Mouse (Mus musculus) liver, embryonic 15.5 days (tissue): ENCODE data around the gene Dbh. TPM values are rescaled to one million over a fixed set of nuclear protein-coding genes. Genes with fewer than 3 reads are reported as not detected.

ENCODE experiments used
- ATAC-seq: fragments of 200-750 bp; cut with Nextera tagmentation; 2 replicates; pipeline ENCODE4 v1.8.0; 2017; ENCODE audit warnings: moderate number of reproducible peaks, mild to moderate bottlenecking, moderate library complexity; ENCODE audit not compliant: insufficient read depth
- H3K27ac ChIP-seq: fragments of 300-500 bp; sonication (generic); replicated peaks from 2 replicates; pipeline ENCODE4 v1.5.1; 2015; ENCODE audit warnings: mild to moderate bottlenecking, inconsistent platforms
- H3K27me3 ChIP-seq: fragments of 300-500 bp; sonication (generic); 2 replicates; pipeline ENCODE4 v1.6.1; 2015; ENCODE audit warnings: mild to moderate bottlenecking, inconsistent platforms
- H3K36me3 ChIP-seq: fragments of 300-500 bp; sonication (generic); replicated peaks from 2 replicates; pipeline ENCODE4 v1.6.1; 2015; ENCODE audit warnings: moderate library complexity, mild to moderate bottlenecking, inconsistent platforms
- H3K4me1 ChIP-seq: fragments of 300-500 bp; sonication (generic); replicated peaks from 2 replicates; pipeline ENCODE4 v1.6.1; 2015; ENCODE audit warnings: inconsistent platforms
- H3K4me2 ChIP-seq: fragments of 300-500 bp; sonication (generic); 2 replicates; pipeline ENCODE4 v1.6.1; 2015; ENCODE audit warnings: moderate library complexity, mild to moderate bottlenecking, inconsistent platforms
- H3K4me3 ChIP-seq: fragments of 300-500 bp; sonication (generic); replicated peaks from 2 replicates; pipeline ENCODE4 v1.5.1; 2015; ENCODE audit warnings: mild to moderate bottlenecking, inconsistent platforms
- H3K9ac ChIP-seq: fragments of 300-500 bp; sonication (generic); 2 replicates; pipeline ENCODE4 v1.6.1; 2015; ENCODE audit warnings: moderate library complexity, mild to moderate bottlenecking, inconsistent platforms
- H3K9me3 ChIP-seq: fragments of 300-500 bp; sonication (generic); replicated peaks from 2 replicates; pipeline ENCODE4 v1.6.1; 2016; ENCODE audit warnings: inconsistent platforms
- WGBS: fragments of 180-500 bp; shearing (Covaris S2); methylation state at CpG from one replicate; pipeline ENCODE4 v1.1.7; 2015; ENCODE audit warnings: mixed read lengths; ENCODE audit not compliant: insufficient replicate concordance; 5-methylcytosine and 5-hydroxymethylcytosine counted together
- polyA plus RNA-seq: library from polyadenylated mRNA; unstranded; fragments of >200 nt; fragmentation: Nextera tagmentation; extraction: Ambion mirVana; gene quantifications from 2 replicates; pipeline ENCODE4 v1.2.1, GENCODE M21; 2015

Dbh gene
- polyA plus RNA-seq, 1 experiment from 2014 or later = 0.07 TPM

- Histone ChIP-seq H3K9ac (no peak overlapping the region), H3K9me3 (no peaks in the 10 kb centered on the region), H3K36me3 (peaks cover 4% of the 10 kb centered on the region), H3K4me2 (no peak overlapping the region), H3K4me3 (no peak overlapping the region), H3K4me1 (0 out of 2 replicates have a peak, but pooled peaks cover 4% of the 10 kb centered on the region), H3K27ac (no peak overlapping the region), H3K27me3 (no peaks in the 10 kb centered on the region)
- no peak for ATAC-seq
- 57% methylated on average over 1 of the region's 1 CpGs for WGBS
These were observed 35.6 kb downstream of the Dbh start for GRCm38 (mm10) chr2:27200586-27200985.

GRCm38 (mm10) chr2:27205666-27206065 is 40.6 kb downstream of the Dbh start:
- H3K4me2 ChIP-seq = no peak overlapping the region
- 69% methylated on average over 10 of the region's 10 CpGs for WGBS
- no peaks in the 10 kb centered on the region for H3K36me3 ChIP-seq
- H3K9ac ChIP-seq = no peak overlapping the region
- no peak for ATAC-seq
- H3K4me1 ChIP-seq = 0 out of 2 replicates have a peak, but pooled peaks cover 4% of the 10 kb centered on the region
- no peaks in the 10 kb centered on the region for H3K27me3 ChIP-seq
- no peak overlapping the region for H3K27ac ChIP-seq
- H3K4me3 ChIP-seq = no peak overlapping the region
- H3K9me3 ChIP-seq = no peaks in the 10 kb centered on the region

GRCm38 (mm10) chr2:27206128-27206797 is 41.2 kb downstream of the Dbh start:
- 68% methylated on average over 15 of the region's 15 CpGs for WGBS
- Histone ChIP-seq H3K9ac (no peak overlapping the region), H3K4me2 (no peak overlapping the region)

GRCm38 (mm10) chr2:27207126-27207525 is 42.1 kb downstream of the Dbh start:
- no peak overlapping the region for H3K4me3 ChIP-seq
- WGBS = 56% methylated on average over 5 of the region's 5 CpGs
- H3K27me3 ChIP-seq = no peaks in the 10 kb centered on the region
- no peaks in the 10 kb centered on the region for H3K36me3 ChIP-seq
- H3K27ac ChIP-seq = no peak overlapping the region
- no peak overlapping the region for H3K9ac ChIP-seq
- ATAC-seq = no peak
- H3K4me2 ChIP-seq = no peak overlapping the region
- 0 out of 2 replicates have a peak, but pooled peaks cover 4% of the 10 kb centered on the region for H3K4me1 ChIP-seq
- H3K9me3 ChIP-seq = no peaks in the 10 kb centered on the region

More at GRCm38 (mm10) chr2:27206128-27206797, 41.2 kb downstream of the Dbh start:
- no peaks in the 10 kb centered on the region for H3K36me3 ChIP-seq
- H3K27ac ChIP-seq = no peak overlapping the region
- ATAC-seq = no peak
- no peaks in the 10 kb centered on the region for H3K9me3 ChIP-seq
- H3K27me3 ChIP-seq = no peaks in the 10 kb centered on the region
- 0 out of 2 replicates have a peak, but pooled peaks cover 4% of the 10 kb centered on the region for H3K4me1 ChIP-seq
- H3K4me3 ChIP-seq = no peak overlapping the region

GRCm38 (mm10) chr2:27209370-27209769 is 44.3 kb downstream of the Dbh start:
- no peak overlapping the region for H3K4me3 ChIP-seq
- no peaks in the 10 kb centered on the region for H3K27me3 ChIP-seq
- H3K27ac ChIP-seq = no peak overlapping the region
- no peak overlapping the region for H3K9ac ChIP-seq
- H3K4me2 ChIP-seq = no peak overlapping the region
- H3K4me1 ChIP-seq = 0 out of 2 replicates have a peak, but pooled peaks cover 4% of the 10 kb centered on the region
- 63% methylated on average over 9 of the region's 9 CpGs for WGBS
- no peaks in the 10 kb centered on the region for H3K9me3 ChIP-seq
- ATAC-seq = no peak
- no peaks in the 10 kb centered on the region for H3K36me3 ChIP-seq

GRCm38 (mm10) chr2:27209816-27210215 is 44.8 kb downstream of the Dbh start:
- Histone ChIP-seq H3K4me2 (no peak overlapping the region), H3K36me3 (no peaks in the 10 kb centered on the region), H3K4me3 (no peak overlapping the region), H3K27me3 (no peaks in the 10 kb centered on the region), H3K4me1 (0 out of 2 replicates have a peak, but pooled peaks cover 4% of the 10 kb centered on the region), H3K9ac (no peak overlapping the region), H3K9me3 (no peaks in the 10 kb centered on the region), H3K27ac (no peak overlapping the region)
- 23% methylated on average over 5 of the region's 5 CpGs for WGBS
- no peak for ATAC-seq

GRCm38 (mm10) chr2:27210255-27210654 is 45.2 kb downstream of the Dbh start:
- no peaks in the 10 kb centered on the region for H3K36me3 ChIP-seq
- ATAC-seq = no peak
- WGBS = 39% methylated on average over 7 of the region's 7 CpGs

GRCm38 (mm10) chr2:27210676-27211210 is 45.7 kb downstream of the Dbh start:
- Histone ChIP-seq H3K4me2 (no peak overlapping the region), H3K27me3 (no peaks in the 10 kb centered on the region), H3K36me3 (no peaks in the 10 kb centered on the region), H3K4me1 (0 out of 2 replicates have a peak, but pooled peaks cover 4% of the 10 kb centered on the region), H3K4me3 (no peak overlapping the region), H3K9me3 (no peaks in the 10 kb centered on the region), H3K9ac (no peak overlapping the region), H3K27ac (no peak overlapping the region)
- WGBS = 52% methylated on average over 12 of the region's 12 CpGs
- ATAC-seq = no peak

More at GRCm38 (mm10) chr2:27210255-27210654, 45.2 kb downstream of the Dbh start:
- no peak overlapping the region for H3K9ac ChIP-seq
- no peak overlapping the region for H3K4me3 ChIP-seq
- no peaks in the 10 kb centered on the region for H3K9me3 ChIP-seq
- H3K4me1 ChIP-seq = 0 out of 2 replicates have a peak, but pooled peaks cover 4% of the 10 kb centered on the region
- H3K4me2 ChIP-seq = no peak overlapping the region
- H3K27me3 ChIP-seq = no peaks in the 10 kb centered on the region
- H3K27ac ChIP-seq = no peak overlapping the region

GRCm38 (mm10) chr2:27211966-27212893 is 47.2 kb downstream of the Dbh start:
- H3K36me3 ChIP-seq = no peaks in the 10 kb centered on the region
- no peak overlapping the region for H3K4me3 ChIP-seq
- 0 out of 2 replicates have a peak, but pooled peaks cover 4% of the 10 kb centered on the region for H3K4me1 ChIP-seq
- H3K9me3 ChIP-seq = no peaks in the 10 kb centered on the region
- H3K9ac ChIP-seq = no peak overlapping the region
- H3K4me2 ChIP-seq = no peak overlapping the region
- WGBS = 50% methylated on average over 8 of the region's 8 CpGs
- no peak for ATAC-seq
- no peaks in the 10 kb centered on the region for H3K27me3 ChIP-seq
- no peak overlapping the region for H3K27ac ChIP-seq

- H3K27me3 ChIP-seq = no peaks in the 10 kb centered on the region
- no peaks in the 10 kb centered on the region for H3K36me3 ChIP-seq
- H3K9me3 ChIP-seq = no peaks in the 10 kb centered on the region
- H3K4me2 ChIP-seq = no peak overlapping the region
- no peak overlapping the region for H3K4me3 ChIP-seq
- no peak overlapping the region for H3K9ac ChIP-seq
- WGBS = 61% methylated on average over 2 of the region's 2 CpGs
- no peak overlapping the region for H3K27ac ChIP-seq
- no peak for ATAC-seq
- no peaks in the 10 kb centered on the region for H3K4me1 ChIP-seq
These were observed 50.5 kb downstream of the Dbh start for GRCm38 (mm10) chr2:27215537-27215936.

- H3K36me3 ChIP-seq = no peaks in the 10 kb centered on the region
- H3K4me2 ChIP-seq = no peak overlapping the region
- H3K4me3 ChIP-seq = no peak overlapping the region
- no peaks in the 10 kb centered on the region for H3K9me3 ChIP-seq
- WGBS = 33% methylated on average over 2 of the region's 2 CpGs
- no peaks in the 10 kb centered on the region for H3K4me1 ChIP-seq
- H3K27me3 ChIP-seq = no peaks in the 10 kb centered on the region
- H3K9ac ChIP-seq = no peak overlapping the region
- no peak for ATAC-seq
- H3K27ac ChIP-seq = no peak overlapping the region
These were observed 53.1 kb downstream of the Dbh start for GRCm38 (mm10) chr2:27218121-27218544.
